Mouse (Mus musculus) NIH3T3 (cell line): ENCODE results near the gene Ctsr.
"Not testable (repeated sequence)": the region's sequence is repeated elsewhere in the genome, so short reads cannot be mapped to it uniquely, and the experiment has no call there.

Experiments used
- DNase-seq: peaks from one replicate; pipeline ENCODE4 v3.0.0-alpha.2; 2012; ENCODE audit warnings: low read depth

The Ctsr gene

DNA sequence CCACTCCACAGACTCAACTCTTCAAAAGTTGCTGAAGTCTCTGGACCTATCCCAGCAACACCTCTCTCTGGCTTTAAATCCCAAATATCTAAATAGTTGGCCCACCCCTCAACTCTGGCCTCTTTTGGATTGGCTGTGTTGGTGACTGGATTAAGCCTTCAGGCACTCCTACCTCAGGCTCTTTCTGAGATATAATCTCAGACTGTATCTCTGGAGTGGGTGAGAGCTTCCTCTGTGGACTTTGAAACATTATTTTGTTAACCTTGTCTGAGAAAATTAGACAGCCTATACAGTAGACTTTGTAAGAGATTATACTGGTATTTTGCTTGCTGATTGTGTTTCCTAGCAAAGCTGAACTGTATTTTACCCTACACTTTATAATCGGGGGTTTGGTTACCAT, at the start of gene Ctsr:
Gene Ctsr, minus strand, starts transcription at position 101 of the 400 bp plus-strand sequence.
- no peak for DNase-seq

DNA sequence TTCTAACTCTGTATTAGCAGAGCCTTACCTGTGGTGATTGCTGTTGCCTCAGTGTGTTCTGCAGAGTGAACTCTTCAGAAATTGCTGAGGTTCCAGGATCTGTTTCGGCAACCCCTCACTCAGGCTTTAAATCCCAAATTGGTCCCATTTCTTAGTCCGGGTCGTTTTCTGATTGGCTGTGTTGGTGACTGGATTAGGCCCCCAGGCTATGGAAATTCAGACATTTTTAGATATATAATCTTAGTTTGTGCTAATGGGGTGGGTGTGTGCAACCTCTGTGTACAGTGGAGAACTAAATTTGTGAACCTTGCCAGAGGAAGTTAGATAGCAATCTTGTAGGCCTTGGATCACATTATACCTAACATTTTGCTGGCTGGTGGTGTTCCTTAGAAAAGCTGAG, 39.3 kb upstream of the Ctsr start, which contains the start of gene Cts6:
Gene Cts6, minus strand, starts transcription at position 101 of the 400 bp plus-strand sequence.
- no peak for DNase-seq

DNA sequence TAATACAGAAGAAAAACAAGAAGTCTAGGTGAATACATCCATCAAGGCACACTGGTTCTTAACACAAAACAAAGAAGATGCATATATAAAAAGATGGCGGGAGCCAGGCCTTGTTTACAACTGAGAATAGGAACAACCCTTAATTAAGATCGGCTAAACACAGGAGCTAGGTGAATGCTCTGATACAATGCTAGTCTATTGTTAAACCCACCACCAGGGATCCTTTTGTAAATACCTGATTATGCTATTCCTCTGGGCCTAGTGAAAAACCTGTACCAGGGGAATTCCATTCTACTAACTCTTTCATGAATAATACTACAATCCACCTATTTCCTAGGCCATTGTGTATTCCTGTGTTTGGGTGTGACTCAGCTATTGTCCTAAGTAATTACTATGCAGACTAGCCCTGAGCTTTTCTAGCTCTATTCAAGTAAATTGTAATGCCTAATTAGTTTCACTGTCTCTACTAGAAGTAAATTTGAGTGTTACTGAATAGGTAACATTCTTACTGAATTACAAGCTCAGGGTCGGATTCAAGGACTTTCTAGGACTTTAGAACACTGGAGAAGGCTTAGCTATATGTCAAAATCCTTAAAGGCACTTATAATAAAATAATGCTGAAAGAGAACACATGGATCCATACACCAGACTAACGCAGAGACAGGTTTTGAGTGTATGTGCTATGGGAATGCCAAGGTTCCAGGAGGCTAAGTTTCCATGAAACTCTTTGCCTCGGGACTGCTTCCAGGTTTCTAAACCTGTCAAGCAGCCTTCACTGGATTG, 21.3 kb upstream of the Ctsr start:
- DNase-seq = not testable (repeated sequence)

DNA sequence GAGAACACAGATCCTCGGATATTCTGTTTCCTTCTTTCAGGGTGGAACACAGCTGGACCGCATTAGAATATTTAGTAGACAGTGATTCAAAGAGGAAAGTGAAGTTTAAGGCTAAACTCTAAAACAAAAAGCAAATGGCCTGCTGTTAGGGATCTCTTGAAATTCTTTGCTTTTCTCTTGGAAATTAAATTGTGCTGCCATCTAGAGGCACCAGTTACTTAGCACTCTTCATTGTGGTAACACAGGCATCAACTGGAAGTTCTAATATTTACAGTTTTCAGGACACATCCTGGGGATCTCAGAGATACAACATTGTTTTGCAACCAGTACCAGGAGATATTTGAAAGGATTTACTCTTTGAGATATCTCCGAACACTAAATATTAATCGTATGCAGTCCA, 566 bp upstream of the Ctsr start:
- DNase-seq = peak; percentile 6
